Mouse (Mus musculus): ENCODE results near the gene Snx29. TPM values are rescaled to one million over a fixed set of nuclear protein-coding genes. Genes with fewer than 3 reads are reported as not detected.
"Not testable (repeated sequence)": the region's sequence is repeated elsewhere in the genome, so short reads cannot be mapped to it uniquely, and the experiment has no call there.

Snx29 gene
- 10 to 100 TPM; 20.9 to 21.0 TPM for total RNA-seq (2021)
- long read RNA-seq, experiment 1, partial matches to known transcripts = 0 of 1 reads
- long read RNA-seq, experiment 1, other reads (novel, unspliced or antisense) = 1 of 1 reads
- long read RNA-seq, experiment 2, partial matches to known transcripts = 0 of 3 reads
- long read RNA-seq, experiment 2, other reads (novel, unspliced or antisense) = 3 of 3 reads

- DNase-seq (ENCODE audit: low spot score in 2 of 2) = peak; percentile 99
Measured at GRCm38 (mm10) chr16:11322409-11323323, at the start of gene Snx29. TSS of gene Snx29 (plus strand) at chr16:11322908.

DNA sequence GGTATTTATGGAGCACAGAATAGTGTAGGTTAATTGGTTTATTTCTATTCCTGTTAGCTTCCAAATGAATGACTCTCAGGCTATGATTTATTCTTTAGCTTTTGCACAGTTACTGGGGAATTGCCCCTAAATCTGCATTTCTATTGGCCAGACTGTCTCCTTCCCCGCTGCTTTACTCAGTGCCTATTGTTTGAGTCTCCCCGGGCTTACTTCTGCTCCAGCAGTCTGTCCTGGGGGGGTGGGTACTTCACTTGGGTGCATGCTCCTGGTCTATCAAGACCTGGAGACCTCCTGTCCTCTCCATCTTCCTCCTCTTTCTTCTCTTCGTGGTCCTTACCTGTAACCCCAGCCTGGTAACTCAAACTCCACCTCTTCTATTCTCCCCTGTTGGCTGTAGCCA is 45.8 kb upstream of the Snx29 start:
- no peak for DNase-seq (ENCODE audit: low spot score in 2 of 2)

DNA sequence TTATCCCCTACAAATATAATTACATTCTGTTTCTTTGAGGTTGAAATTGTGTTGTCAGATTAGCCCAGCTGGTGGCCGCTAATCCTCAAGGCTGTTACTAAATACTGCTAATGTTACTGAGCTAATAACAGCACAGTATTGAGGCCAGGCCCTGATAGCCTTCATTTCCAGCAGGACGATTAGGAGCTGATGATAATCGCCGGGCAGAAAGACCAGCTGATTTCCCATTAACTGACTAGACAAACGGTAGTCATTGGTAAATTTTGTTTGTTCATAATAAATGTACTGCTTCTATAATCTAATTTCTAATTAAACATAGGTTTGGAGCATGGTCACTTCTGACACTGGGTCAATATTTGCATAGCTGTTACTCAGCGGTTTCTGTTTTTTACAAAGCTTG is 43.9 kb upstream of the Snx29 start:
- DNase-seq (ENCODE audit: low spot score in 2 of 2) = no peak

DNA sequence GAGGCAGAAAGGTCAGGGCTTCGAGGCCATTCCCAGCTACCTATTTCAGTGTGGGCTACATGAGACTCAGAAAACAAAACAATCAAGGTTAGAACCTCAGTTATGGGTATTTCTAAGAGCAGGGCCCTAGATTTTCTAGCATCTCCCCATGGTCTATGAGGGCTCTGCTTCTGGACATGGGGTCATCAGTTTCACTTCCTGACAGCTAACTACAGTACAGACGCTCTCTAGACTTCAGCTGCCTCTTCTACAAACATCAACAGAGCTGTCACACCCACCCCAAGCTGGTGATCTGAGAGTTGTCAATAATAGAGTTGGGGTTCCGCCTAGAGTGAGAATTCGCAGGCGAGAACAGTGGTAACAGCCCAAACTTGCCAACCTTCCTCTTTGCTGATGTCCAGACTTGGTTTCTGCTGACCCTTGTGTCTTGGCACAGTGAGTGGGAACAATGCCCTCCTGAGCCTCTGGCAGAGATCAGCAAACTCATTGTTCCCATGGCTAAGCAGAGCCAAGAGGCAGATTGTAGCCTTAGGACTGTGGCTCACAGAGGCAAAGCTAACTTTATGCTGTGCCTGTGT is 40.0 kb upstream of the Snx29 start:
- DNase-seq (ENCODE audit: low spot score in 2 of 2) = no peak

DNA sequence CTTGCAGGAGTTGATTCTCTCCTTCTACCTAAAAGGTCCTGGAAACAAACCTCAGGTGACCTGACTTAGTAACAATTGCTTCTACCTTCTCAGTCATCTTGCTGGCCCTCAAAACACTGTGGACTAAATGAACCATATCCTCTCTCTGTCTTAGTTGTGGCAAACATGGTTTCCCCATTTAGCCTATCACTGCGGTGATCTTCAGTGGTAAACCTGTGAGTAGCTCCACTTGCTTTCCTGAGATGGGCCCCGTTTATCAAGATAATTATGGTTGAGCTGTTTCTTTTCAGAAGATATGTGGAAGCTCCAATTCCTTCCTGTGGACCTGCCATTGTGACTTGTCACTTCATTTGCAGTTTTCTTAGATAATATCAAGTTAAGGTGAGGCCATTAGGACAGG is 37.8 kb upstream of the Snx29 start:
- no peak for DNase-seq (ENCODE audit: low spot score in 2 of 2)

- DNase-seq (ENCODE audit: low spot score in 2 of 2) = no peak
Measured at GRCm38 (mm10) chr16:11285949-11286348, 36.8 kb upstream of the Snx29 start.

DNA sequence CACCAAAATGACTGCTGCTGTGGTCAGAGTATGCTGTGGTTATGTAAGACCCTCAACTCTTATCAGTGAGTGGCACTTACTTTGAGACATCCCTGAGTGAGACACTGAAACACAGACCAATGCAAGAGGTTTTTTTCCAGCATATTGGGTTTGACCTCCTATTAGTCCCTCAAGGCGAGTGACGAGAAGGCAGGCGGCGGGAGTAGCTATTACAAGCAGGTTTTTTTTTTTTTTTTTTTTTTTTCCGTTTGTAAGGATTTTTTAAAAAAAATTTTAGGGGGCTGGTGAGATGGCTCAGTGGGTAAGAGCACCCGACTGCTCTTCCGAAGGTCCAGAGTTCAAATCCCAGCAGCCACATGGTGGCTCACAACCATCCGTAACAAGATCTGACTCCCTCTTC is 33.8 kb upstream of the Snx29 start:
- DNase-seq (ENCODE audit: low spot score in 2 of 2) = not testable (repeated sequence)

DNA sequence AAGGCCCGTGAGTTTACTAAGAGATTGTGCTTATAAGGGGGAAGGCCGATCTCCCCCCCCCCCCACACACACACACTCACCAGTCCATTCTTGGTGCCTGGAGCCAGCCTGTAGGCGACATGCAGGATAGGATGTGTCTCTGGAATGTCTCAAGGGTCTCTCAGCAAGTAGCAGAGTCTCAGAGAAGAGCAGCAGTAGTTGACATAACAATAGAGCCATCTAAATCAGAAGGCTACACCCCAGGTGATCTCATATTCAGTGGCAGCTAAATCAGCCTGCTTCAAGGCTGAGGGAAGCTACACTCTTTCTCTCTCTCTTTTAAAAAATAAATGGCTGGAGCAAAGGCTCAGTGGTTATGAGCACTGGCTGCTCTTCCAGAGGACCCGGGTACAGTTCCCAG is 27.1 kb upstream of the Snx29 start:
- DNase-seq (ENCODE audit: low spot score in 2 of 2) = not testable (repeated sequence)

DNA sequence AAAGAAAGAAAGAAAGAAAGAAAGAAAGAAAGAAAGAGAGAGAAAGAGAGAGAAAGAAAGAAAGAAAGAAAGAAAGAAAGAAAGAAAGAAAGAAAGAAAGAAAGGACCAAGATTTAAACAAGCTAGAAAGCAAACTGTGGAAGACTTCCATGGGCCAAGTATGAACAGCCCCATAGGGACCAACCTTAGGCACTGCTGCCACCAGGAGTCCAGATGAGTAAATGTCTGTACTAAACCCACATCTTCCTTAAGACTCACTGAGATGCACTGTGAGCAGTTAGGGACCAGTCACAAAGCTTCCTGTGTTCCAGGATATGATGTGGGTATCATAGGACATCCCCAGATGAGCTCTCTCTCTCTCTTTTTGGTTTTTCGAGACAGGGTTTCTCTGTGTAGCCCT is 25.0 kb upstream of the Snx29 start:
- not testable (repeated sequence) for DNase-seq (ENCODE audit: low spot score in 2 of 2)

GRCm38 (mm10) chr16:11303741-11304140 is 19.0 kb upstream of the Snx29 start:
- DNase-seq (ENCODE audit: low spot score in 2 of 2) = no peak

- DNase-seq (ENCODE audit: low spot score in 2 of 2) = no peak
Measured at GRCm38 (mm10) chr16:11305531-11305930, 17.2 kb upstream of the Snx29 start.

DNA sequence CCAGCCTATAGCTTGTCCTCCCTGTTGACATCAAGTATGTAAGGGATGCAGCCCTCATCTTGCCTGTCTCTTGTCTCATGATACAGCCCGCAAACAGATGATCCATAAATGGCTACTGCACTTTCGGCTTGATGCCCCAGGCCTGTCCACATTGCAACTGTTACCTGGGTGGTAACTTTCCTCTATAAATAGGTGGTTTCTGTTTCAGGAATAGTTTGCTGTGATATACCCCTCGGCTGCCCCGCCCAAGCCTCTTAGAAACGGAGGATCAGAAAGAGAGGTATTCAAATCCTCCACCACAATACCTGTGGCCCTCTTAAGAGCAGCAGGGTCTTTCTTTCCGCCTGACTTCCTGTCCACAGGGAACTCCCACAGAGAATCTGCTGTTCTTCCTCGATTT is 9.2 kb upstream of the Snx29 start, which contains the start of gene Tnfrsf17:
Gene Tnfrsf17 (plus strand): TSS at position 301 of the 400 bp plus-strand sequence.
- no peak for DNase-seq (ENCODE audit: low spot score in 2 of 2)

GRCm38 (mm10) chr16:11315786-11316320 is 6.9 kb upstream of the Snx29 start:
- DNase-seq (ENCODE audit: low spot score in 2 of 2) = no peak

- DNase-seq (ENCODE audit: low spot score in 2 of 2) = no peak
Measured at GRCm38 (mm10) chr16:11316748-11317147, 6.0 kb upstream of the Snx29 start.

DNA sequence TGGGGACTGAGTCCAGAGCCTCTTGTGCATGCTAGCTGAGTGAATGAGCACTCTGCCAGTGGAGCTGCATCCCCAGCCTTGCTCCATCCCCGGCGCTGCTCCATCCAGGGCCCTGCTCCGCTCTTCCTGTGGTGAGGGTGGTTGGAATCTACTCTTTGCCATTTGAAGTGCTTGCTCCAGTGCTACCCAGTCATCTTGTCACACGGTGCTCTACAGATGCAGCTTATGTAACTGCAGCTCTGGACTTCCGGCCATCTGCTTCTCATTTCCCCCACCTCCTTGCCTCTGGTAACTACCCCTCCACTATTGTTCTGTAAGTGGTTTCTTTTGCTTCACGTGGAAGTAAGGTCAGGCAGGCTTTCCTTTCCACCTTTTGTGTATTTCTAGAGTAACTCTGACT is 5.4 kb upstream of the Snx29 start:
- no peak for DNase-seq (ENCODE audit: low spot score in 2 of 2)

DNA sequence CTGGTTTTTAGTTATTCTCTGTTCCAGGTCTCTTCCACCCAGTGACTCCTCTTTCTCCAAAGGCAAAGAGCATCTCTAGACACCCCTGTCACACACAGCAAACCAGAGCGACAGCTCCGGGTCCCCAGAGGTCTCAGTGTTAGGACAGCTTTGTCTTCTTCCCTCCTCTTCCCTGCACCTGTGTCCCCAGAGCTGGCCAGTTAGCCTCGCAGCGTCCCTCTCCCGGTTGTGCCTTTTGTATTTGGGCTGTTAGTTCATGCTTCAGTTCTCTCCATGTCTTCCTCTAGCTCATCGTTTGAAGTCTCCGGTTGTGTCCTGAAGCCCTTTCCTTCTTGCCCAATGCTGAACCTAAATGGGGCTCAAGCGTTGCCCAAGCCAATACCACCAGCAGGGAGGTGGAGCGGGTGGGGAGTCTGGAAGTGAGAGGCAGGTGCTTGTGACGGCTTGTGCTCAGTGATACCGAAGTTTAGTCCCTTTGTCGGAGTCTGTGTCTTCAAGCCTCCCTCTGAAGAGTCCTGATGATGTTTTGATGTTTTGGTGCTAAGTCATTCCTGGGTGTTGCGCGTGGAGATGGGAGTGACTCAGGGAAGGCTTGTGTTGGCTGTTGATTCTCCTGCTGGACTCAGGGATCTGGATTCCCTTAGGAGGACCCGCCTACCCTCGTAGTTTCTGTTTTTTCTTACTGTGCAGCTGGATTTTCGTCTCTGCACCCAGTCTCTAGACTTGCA is 780 bp downstream of the Snx29 start:
- peak in 1 of 2 experiments; percentile 10 for DNase-seq (ENCODE audit: low spot score in 2 of 2)

- DNase-seq (ENCODE audit: low spot score in 2 of 2) = no peak
Measured at GRCm38 (mm10) chr16:11330081-11330800, 7.5 kb downstream of the Snx29 start.

DNA sequence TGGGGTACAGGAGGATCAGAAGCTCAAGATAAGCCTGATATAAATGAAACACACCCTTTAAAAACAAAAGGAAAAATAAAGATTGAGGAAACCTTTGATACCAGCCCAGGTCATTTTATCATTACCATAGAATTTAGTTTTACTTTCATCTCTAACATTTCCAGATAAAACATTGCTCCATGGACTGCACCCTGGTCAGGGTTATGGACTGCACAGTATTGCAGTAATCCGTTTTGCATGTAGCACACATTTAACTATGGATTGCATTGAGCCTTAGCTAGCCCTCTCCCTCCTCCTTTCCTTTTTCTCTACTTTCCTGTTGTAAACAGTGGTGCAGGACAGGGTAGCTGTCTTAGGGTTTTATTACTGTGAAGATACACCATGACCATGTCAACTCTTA is 8.3 kb downstream of the Snx29 start:
- no peak for DNase-seq (ENCODE audit: low spot score in 2 of 2)

- no peak for DNase-seq (ENCODE audit: low spot score in 2 of 2)
Measured at GRCm38 (mm10) chr16:11343292-11343815, 20.6 kb downstream of the Snx29 start.

GRCm38 (mm10) chr16:11351903-11352302 is 29.2 kb downstream of the Snx29 start:
- no peak for DNase-seq (ENCODE audit: low spot score in 2 of 2)
